Comparison of ENCODE assay signal across 9 mouse cellular contexts in genomic region chr4:138377526-138377925, GRCm38 (mm10). TPM values are rescaled to one million over a fixed set of nuclear protein-coding genes. Genes with fewer than 3 reads are reported as not detected.
DNase-seq lines count a peak whose midpoint lies in the region; ATAC-seq and TF ChIP-seq lines count a peak whose summit lies in the region.
"Had no signal": no experiment of that assay in that cellular context is flagged by ENCODE, and none has a peak within 500 bp of the region (broad histone marks: within the 10 kb centered on the region; RNA-seq: fewer than 3 reads in every experiment).

No protein-coding gene starts in this region.

- no peaks in the 10 kb centered on the region for H3K27me3 ChIP-seq in small intestine, adult 2 months (ENCODE audit: control insufficient read depth, insufficient read depth, low read length)

- WGBS in small intestine, adult 2 months, result 53% methylated on average over 6 of the region's 6 CpGs

- no peaks in the 10 kb centered on the region for H3K36me3 ChIP-seq in small intestine, adult 2 months (ENCODE audit: control insufficient read depth, insufficient read depth, low read length)
- H3K36me3 ChIP-seq: embryonic facial prominence, embryonic 15.5 days had no signal

- peak overlapping the region; percentile 88 for H3K27ac ChIP-seq in small intestine, adult 2 months (ENCODE audit: insufficient read depth, low read depth, low read length)
- H3K27ac ChIP-seq: embryonic facial prominence, embryonic 15.5 days had no signal

- DNase-seq in heart, postnatal 36 days, result peak; percentile 18 to 52
- DNase-seq in heart, postnatal 25 days (ENCODE audit: low spot score), result no peak
- DNase-seq in right cerebral cortex, adult 2 months (ENCODE audit: low spot score in 2 of 2), result peak; percentile 62 to 70
- no peak for DNase-seq in right cerebral cortex, postnatal 36 days (ENCODE audit: low spot score in 2 of 2)
- peak; percentile 60 to 83 for DNase-seq in kidney, adult 8-10 months

- TF ChIP-seq POLR2A in small intestine, adult 2 months (IDR thresholded peaks at IDR 0.05; ENCODE audit: low read depth, low read length), result no peak

- H3K4me1 ChIP-seq in small intestine, adult 2 months (ENCODE audit: control insufficient read depth, insufficient read depth, insufficient read length, low read length), result peaks cover 11% of the 10 kb centered on the region; the same call in 1 of the 2 replicates
- H3K4me1 ChIP-seq: embryonic facial prominence, embryonic 15.5 days had no signal

- no peak for ATAC-seq in erythroblast, adult 5-6 weeks (replicated peaks; ENCODE audit: low FRiP score, poor library complexity, severe bottlenecking)
- no peak for ATAC-seq in granulocyte monocyte progenitor cell, adult 5-6 weeks (replicated peaks; ENCODE audit: poor library complexity, severe bottlenecking)

- intact Hi-C loops in heart, postnatal 36 days (cut with DNase I), result no loop called here
- intact Hi-C loops in heart, postnatal 25 days (cut with DNase I), result loop anchor here (5.0 kb wide), 1 partner anchor 35 kb away; no protein-coding TSS in a partner anchor

- no peak for TF ChIP-seq CTCF in small intestine, adult 2 months (IDR thresholded peaks at IDR 0.05; ENCODE audit: extremely low read depth, insufficient read length, insufficient replicate concordance, low read depth, low read length)

- H3K4me3 ChIP-seq in small intestine, adult 2 months (ENCODE audit: low read depth, low read length), result no peak overlapping the region
- H3K4me3 ChIP-seq: embryonic facial prominence, embryonic 15.5 days had no signal

RNA-seq across cellular contexts. Expression of gene Cda, which starts 9.7 kb away (rescaled TPM):
- 1 to 10 TPM in 1 of 2 experiments, under 1 TPM in 1; 0.65 to 2.1 TPM for total RNA-seq in heart, postnatal 36 days (2021)
- 1 to 10 TPM; 1.3 to 1.8 TPM for total RNA-seq in heart, postnatal 25 days (2021)
- 218 and 419 TPM in 2 replicates for polyA plus RNA-seq in small intestine, adult 2 months (2012; rRNA removed)
- not detected in 2 replicates for total RNA-seq in erythroblast, adult 5-6 weeks (2015; ENCODE audit: low replicate concordance)
- not detected in 2 replicates for total RNA-seq in erythroblast, adult 5-6 weeks (2017; ENCODE audit: low replicate concordance)
- total RNA-seq in granulocyte monocyte progenitor cell, adult 5-6 weeks (2014; fragmentation: Nextera tagmentation), result not detected in 2 replicates
- not detected in 2 replicates for total RNA-seq in granulocyte monocyte progenitor cell, adult 5-6 weeks (2017)

RNA-seq across cellular contexts. Expression of gene Fam43b, which starts 18.8 kb away (rescaled TPM):
- total RNA-seq in heart, postnatal 36 days (2021), result not detected
- total RNA-seq in heart, postnatal 25 days (2021), result under 1 TPM in 1 of 2 experiments, not detected in 1; 0.11 TPM
- 0.08 TPM in 1 of 2 replicates, not detected in the other for polyA plus RNA-seq in small intestine, adult 2 months (2012; rRNA removed)
- not detected in 2 replicates for total RNA-seq in erythroblast, adult 5-6 weeks (2015; ENCODE audit: low replicate concordance)
- total RNA-seq in erythroblast, adult 5-6 weeks (2017; ENCODE audit: low replicate concordance), result not detected in 2 replicates
- not detected in 2 replicates for total RNA-seq in granulocyte monocyte progenitor cell, adult 5-6 weeks (2014; fragmentation: Nextera tagmentation)
- not detected in 2 replicates for total RNA-seq in granulocyte monocyte progenitor cell, adult 5-6 weeks (2017)

RNA-seq across cellular contexts. Expression of gene Pink1, which starts 51.4 kb away (rescaled TPM):
- 100 to 1,000 TPM; 629 to 755 TPM for total RNA-seq in heart, postnatal 36 days (2021)
- 100 to 1,000 TPM; 560 to 591 TPM for total RNA-seq in heart, postnatal 25 days (2021)
- polyA plus RNA-seq in small intestine, adult 2 months (2012; rRNA removed), result 54.9 and 134 TPM in 2 replicates
- 52.7 and 58.8 TPM in 2 replicates for total RNA-seq in erythroblast, adult 5-6 weeks (2015; ENCODE audit: low replicate concordance)
- 91.2 and 111 TPM in 2 replicates for total RNA-seq in erythroblast, adult 5-6 weeks (2017; ENCODE audit: low replicate concordance)
- 30.2 and 30.9 TPM in 2 replicates for total RNA-seq in granulocyte monocyte progenitor cell, adult 5-6 weeks (2014; fragmentation: Nextera tagmentation)
- total RNA-seq in granulocyte monocyte progenitor cell, adult 5-6 weeks (2017), result 29.9 and 40.8 TPM in 2 replicates

RNA-seq across cellular contexts. Expression of gene Mul1, which starts 56.9 kb away (rescaled TPM):
- total RNA-seq in heart, postnatal 36 days (2021), result 10 to 100 TPM; 75.2 to 79.0 TPM
- total RNA-seq in heart, postnatal 25 days (2021), result 10 to 100 TPM; 68.1 to 79.0 TPM
- 21.1 and 29.5 TPM in 2 replicates for polyA plus RNA-seq in small intestine, adult 2 months (2012; rRNA removed)
- 3.7 and 4.2 TPM in 2 replicates for total RNA-seq in erythroblast, adult 5-6 weeks (2015; ENCODE audit: low replicate concordance)
- total RNA-seq in erythroblast, adult 5-6 weeks (2017; ENCODE audit: low replicate concordance), result 2.0 and 3.8 TPM in 2 replicates
- total RNA-seq in granulocyte monocyte progenitor cell, adult 5-6 weeks (2014; fragmentation: Nextera tagmentation), result 7.4 and 10.1 TPM in 2 replicates
- 7.6 and 8.7 TPM in 2 replicates for total RNA-seq in granulocyte monocyte progenitor cell, adult 5-6 weeks (2017)

Comparison
In these comparisons a context has a peak if more than half of its experiments do, and no peak if none do; other contexts are left out.
1. DNase-seq: peak in heart, postnatal 36 days (2 of 2), right cerebral cortex, adult 2 months (2 of 2) and kidney, adult 8-10 months (2 of 2); none in heart, postnatal 25 days (single experiment) and right cerebral cortex, postnatal 36 days (0 of 2).
2. RNA of gene Pink1, which starts 51.4 kb away (total RNA-seq): 629 to 755 TPM in heart, postnatal 36 days and 560 to 591 TPM in heart, postnatal 25 days; 52.7 to 111 TPM in erythroblast, adult 5-6 weeks and 29.9 to 40.8 TPM in granulocyte monocyte progenitor cell, adult 5-6 weeks; every median in the first group is over 4 times any median in the second.